Mouse (Mus musculus) left cerebral cortex, adult 11 months (tissue): Measurements from ENCODE around the gene Palm2.

Source experiments
- DNase-seq: peaks from one replicate; pipeline ENCODE4 v3.0.0; 2022; ENCODE audit warnings: low spot score

Palm2 gene

DNA sequence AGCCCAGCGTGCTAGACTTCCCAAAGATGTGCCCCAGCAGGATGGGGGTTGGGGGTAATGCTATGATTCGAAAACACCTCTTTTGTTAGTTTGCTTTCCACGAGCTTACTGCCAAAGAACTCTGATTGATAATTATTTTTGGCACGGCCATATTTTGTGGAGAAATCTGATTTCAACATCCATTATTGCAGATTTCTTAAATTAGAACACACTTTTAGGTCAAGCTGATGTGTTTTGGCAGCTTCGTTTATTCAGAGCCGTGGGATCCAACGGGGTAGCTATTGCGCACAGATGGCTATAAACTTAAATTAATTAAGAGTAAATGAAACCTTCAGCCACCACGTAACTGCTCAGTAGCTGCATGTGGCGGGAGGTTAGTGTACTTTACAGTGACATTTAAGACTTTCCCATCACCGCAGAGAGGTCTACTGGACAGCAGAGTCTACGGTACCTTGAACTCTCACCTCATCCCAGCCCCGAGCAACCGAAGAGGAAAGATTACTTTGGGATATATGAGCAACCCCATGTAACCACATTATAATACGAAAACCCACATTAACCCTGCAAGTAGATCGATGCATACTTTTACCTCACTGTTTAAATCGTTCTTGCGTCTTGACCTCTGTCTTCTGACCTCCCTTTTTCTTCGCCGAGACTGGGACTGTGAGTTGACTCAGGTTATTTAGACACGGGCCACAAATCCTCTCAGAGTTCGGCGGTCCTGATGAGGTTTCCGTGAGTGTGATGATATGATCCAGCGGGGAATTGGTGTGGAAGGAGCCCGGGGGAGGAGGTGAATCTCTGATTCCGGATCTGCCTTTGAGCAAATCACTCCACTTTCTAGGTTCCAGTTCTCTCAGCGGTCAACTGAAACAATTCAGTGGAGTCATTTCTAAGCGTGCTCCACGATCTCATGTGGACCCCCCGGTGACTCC, 80.2 kb downstream of the Palm2 start:
- DNase-seq: no peak

DNA sequence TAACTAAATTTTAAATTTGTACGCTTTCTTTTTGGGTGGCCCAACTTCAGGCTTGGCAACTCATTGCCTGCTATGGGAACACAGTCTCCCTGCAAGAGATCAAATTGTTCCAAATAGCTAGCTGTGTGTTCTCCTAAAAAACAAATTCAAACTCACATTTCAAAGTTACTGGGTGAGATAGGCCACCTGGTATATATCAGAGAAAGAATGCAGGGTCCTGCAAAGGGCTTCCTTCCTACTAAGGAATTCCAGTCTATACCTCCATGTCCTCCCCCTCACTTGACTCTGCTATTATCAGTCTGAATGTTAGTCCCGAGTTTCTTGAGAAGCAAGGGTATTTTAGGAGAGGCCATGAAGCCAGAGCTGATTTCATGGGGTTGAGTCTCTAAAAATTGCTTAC, 81.3 kb downstream of the Palm2 start:
- no peak for DNase-seq

DNA sequence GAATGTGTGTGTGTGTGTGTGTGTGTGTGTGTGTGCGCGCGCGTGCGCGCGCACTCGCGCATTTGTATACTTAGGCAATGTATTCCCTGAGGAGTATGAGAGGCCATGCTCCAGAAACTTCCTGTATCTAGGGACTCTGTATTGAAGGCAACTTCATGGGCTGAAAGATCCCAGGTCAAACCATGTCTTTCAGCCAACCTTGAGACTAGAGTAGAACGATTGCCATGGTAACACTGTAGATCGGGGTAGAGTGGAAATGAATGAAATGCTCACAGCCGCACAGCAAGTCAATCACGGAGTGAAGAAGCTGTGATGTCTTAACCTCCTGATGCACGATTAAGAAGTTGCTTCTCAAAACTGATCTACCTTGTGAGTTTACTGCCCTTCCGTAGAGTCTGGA, 89.4 kb downstream of the Palm2 start:
- no peak for DNase-seq

DNA sequence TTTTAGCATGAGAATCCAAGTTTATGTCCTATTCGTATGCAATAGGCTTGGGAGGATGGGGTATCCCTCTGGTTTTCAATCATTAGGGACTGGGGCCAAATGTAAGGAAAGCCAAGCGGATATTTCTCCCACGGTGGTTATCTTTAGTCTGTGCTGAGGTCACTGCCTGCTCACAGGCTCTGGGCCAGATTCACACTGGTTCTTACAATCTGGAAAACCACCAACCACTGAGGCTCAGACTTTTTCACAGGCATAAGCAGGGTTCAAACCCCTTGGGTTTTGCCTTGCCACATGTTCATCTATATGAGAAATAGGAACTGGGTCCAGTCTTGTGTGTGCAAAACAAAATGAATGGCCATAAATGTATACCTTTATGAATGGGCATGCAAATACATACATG, 90.4 kb downstream of the Palm2 start:
- no peak for DNase-seq

DNA sequence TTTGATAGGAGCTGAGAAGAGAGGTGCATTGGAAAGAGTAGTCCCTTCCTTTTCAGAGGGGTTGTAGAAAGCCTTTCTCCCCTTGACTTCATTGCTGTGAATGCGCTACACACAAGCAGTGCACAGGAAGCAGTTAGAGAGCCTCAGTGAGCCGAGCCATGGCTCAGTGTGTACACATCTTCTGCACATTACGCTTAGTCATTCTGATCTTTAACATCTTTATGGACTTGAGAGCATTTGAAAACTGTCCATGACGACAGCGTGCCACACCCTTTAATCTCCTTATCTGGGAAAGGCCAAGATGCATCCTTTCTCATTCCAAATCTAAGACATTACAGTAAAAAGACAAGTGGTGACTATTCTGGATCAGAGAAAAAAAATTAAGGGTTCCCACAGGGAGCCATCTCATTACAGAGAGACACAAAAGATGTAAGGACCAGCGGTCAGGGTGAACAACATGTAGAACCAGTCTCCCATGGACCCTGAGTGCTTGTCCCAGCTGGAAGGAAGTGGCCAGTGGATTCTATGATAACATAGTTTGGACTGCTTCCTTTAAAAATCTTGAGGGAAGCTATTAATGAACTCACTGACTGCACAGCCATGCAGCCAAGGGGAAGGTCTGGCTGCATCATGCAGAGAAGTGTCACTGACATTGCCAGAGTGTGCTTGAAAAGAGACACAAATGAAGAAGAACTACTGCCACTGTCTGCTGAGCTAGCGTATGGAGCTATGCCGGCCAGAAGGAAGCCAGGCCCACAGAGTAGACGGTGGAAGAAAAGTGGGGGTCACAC, 91.4 kb downstream of the Palm2 start:
- no peak for DNase-seq

DNA sequence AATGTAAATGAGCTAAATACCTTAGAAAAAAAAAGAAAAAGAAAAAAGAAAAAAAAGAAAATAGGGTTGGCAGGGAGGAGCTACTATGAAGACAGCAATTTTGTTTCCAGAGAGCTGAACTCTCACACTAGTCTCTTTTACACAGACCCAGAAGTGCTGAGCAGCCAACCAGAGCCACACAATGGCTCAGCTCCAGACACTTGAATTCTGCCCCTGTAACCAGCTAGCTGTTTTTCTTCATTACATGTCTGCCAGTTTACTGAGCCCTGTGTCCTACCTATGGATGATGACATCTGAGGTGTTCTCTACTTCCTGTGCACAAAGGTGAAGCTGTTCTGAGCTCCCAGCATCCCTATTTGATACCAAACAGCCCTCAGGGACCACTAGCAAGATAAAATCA, 94.2 kb downstream of the Palm2 start:
- no peak for DNase-seq

DNA sequence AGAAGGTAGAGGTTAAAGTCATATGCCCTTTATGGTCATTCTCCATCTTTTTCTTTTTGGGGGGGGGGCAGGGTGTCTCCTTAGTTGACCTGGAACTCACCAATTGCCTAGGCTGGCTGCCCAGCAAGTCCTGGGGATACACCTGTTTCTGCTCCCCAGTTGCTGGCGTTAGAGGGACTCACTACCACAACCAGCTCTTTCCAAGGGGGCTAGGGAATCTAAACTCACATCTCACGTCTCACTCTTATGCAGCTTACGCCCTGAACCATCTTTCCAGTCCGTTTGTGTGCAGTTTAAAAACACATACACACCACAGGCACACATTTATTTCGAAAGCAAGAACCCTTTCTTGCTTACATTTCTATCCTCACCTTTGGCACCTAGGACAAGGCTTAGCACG, 99.6 kb downstream of the Palm2 start:
- DNase-seq: no peak

DNA sequence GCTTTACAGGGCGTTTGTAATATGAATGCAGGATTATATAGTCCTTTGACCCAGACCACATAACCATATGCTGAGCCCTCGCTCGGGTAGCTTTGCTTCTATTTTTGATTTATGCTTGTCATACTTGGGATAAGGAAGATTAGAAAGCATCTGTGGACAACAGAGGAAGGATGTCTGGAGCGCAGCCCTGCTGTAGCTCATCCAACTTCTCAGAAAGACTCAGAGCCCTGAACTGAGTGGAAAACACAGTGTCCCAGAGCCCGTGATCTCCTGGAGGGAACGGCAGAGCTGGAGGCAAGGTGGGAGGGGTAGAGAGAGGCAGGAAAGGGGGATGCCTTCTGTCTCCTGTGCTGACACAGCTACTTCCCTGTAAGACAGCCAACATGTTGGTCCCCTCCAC, 100.2 kb downstream of the Palm2 start:
- no peak for DNase-seq

DNA sequence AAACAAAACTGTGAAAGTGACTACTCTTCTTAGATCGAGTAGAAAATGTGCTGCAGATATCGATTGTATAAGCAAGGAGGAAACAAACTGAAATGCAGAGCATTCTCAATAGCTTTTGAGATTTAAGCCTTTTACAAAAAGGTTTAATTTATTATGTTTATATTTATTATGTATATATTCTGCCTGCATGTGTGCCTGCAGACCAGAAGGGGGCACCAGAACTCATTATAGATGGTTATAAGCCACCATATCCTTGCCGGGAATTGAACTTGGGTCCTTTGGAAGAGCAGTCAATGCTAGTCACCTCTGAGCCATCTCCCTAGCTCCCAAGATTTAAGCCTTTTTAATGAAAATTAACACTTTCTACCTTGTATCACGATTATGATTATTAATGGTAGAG, 101.0 kb downstream of the Palm2 start:
- no peak for DNase-seq

DNA sequence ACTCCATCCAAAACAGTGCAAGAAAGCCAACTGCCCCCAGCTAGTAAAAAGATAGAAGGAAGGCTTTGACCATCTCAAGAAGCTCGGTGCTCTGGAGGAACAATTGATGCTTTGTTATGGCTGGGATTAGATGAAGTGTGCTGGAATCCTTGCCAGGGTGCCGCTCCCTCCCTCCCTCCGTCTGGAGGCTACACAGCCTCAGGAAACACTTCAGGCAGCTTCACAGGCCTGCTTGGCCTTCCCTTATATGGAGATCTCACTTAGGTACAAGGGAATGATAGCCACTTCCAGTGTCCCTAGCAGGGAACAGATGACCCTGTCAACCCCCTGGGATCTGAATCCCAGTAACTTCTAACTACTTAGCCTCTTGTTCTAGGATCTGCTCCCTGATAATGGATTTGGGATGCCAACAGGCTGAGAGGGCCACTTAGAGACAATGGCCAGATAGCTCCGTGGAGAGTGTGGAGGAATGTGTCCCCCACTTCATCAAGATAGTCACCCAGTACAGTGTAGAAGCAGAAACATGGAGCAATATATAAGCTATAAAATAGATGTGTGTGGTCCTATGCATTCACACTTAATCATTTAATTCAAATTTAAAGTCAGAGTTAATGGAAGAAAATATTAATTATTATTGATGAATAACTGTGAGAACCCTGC, 104.1 kb downstream of the Palm2 start:
- DNase-seq: no peak

DNA sequence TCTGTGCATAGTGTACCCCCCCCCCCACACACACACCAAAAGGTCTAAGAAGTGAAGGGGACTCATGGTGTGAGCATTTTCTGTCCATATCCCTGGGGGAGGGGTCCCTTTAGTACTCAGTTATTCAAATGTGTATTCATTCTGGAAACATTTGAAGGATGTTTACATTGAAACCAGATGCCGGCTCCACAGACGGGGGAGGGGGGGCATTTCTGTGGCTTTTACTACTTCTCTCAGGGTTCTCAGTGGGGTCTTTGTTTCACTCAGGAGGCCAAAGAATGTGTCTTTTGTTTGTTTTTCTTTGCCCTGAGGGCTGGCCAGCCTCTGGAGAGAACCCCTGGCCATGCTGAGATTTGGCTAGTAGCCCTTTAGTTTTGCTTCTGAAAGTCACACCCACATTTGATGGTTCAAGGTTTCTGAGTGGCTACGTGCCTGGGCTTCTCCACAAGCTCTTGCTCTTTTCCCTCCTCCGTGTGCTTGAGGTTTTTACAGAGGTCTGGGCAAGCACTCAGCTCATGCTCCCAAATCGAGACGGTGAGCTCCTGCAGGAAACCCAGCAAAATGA, 109.7 kb downstream of the Palm2 start:
- DNase-seq: no peak

DNA sequence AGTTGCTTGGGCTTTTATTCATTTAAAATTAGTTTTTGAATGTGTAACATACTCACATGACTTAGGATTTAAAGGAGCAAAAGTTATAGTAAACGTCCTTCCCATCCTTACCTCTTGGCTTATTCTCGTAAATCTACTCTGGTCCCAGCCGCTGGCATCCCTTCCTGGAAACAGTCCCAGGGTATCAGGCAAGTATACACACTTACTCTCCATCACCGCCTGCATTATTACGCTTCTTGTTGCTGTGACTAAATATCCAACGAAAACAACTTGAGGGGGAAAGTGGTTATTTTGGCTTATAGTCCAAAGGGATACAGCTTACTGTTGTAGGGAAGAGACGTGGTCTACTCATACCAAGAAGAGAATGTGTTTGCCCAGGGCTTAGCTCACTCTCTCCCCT, 113.7 kb downstream of the Palm2 start:
- DNase-seq: no peak

DNA sequence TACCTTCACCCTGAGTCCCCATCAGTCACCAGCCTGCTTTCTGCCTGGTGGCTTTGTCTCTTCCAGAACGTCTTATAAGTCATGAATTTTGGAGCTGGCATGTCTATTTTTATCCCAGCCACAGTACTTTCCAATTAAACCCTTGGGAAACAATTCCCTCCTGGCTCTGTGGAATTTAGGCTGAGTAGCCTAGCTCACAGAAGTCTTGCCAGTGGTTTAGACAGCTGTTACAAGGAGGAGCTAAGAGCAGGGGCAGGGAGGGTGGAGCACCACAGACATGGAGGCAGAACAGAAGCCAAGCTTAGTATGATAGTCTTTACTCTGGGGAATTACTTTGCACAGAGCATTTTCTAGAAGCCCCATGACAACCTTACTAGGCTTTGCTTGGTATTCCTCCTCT, 116.2 kb downstream of the Palm2 start:
- DNase-seq: no peak

DNA sequence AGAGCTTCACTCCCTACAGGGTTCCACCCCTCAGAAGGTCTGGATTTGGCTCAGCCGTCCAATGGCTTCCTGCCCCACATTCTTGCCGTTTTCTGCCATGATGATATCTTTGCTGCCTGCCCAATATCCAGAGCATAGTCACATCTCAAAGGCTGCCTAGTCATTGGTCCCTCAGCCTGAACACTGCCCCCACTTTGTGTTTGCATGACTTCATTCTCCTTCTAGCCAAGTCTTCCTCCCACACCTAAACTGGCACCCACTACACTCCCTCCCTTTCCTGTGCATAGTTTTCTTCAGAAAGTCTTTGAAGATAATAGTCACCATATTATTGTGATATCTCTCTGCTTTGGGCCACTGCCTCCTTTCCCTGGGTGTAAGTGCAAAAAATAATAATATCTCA, 123.1 kb downstream of the Palm2 start:
- DNase-seq: no peak

DNA sequence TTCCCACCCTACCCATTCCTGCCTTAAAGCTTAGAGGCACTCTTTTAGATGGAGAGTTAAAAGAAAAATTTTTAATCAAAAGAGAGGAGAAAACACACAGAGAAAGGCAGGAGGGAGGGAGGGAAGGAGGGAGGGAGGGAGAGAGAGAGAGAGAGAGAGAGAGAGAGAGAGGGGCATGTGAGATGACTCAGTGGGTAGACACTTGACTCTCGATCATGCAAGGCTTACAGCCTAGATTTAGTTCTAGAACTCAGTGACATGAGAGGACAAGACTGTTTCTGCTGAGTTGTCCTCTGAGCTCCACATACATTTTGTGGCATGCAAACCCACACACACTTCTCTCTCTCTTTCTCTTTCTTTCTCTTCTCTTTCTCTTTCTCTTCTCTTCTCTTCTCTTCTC, 125.4 kb downstream of the Palm2 start:
- DNase-seq: no peak

DNA sequence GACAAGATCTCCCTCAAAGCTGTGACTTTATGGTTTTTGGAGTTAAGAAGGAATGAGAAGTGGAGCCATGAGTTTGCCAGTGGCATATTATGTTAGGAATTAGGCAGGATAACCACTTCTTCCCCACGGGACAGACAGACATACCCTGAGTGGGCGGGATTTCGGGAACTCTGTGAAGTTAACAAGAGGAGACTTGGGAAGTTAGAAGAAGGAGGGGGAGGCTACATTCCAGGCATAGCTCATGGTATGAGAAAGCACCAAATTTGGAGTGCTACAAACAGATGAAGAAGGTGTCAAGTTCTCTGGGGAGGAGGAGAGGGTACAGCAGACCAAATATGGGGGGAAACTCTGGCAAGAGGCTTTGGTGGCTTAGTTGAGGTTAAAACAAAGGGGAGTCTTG, 126.0 kb downstream of the Palm2 start:
- no peak for DNase-seq

DNA sequence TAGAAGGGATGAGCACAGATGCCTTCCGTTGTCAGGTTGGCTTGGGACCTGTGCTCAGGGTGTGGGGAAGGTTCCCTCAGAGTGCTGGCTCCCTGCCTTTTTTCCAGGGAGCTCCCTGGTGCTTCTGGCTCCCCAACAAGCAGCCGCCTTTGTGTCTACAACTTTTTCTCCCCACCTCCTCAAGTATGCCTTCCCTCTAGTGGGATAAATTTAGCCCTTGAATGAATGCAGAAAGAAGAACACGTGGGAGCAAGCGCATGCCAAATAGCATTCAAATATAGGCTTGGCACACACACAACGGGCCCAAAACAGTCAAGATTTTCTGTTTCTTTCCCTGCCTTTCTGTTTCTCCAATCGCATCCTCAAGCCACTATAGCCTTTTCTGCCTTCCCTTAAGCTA, 127.0 kb downstream of the Palm2 start:
- peak; percentile 63 for DNase-seq

DNA sequence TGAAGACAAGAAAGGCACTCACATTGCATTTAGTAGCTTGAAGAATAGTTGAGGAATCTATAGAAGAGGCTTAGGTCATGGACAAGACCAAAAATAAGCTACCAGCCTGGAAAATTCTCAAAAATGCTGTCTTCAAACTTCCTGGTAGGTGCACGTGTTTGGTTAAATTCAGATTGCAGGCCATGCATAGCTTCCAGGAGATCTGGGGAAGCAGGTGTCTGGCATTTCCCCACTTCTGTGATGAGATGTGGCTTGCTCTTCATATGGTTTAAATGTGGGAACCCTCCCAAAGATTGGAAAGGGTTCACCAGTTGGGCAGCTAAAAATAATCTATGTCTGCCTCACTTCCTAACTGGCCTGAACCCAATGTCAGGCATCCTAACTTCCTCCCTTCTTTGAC, 131.2 kb downstream of the Palm2 start:
- no peak for DNase-seq

DNA sequence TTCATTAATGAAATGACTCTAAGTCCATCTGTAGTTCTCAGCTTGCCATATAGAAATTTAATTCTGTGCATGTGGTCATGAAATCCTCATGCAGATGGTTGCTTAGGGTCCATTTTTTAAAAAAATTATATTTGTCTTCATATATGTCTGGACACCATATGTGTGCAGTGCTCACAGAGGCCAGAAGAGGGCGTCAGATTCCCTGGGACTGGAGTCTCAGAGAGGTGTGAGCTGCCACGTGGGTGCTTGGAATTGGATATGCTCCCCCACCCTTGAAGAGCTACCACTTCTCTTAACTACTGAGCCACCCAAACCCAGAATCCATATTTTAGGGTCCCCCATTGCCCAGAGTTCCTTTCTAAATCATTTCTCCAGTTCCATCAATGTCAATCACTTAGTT, 131.8 kb downstream of the Palm2 start:
- DNase-seq: no peak

DNA sequence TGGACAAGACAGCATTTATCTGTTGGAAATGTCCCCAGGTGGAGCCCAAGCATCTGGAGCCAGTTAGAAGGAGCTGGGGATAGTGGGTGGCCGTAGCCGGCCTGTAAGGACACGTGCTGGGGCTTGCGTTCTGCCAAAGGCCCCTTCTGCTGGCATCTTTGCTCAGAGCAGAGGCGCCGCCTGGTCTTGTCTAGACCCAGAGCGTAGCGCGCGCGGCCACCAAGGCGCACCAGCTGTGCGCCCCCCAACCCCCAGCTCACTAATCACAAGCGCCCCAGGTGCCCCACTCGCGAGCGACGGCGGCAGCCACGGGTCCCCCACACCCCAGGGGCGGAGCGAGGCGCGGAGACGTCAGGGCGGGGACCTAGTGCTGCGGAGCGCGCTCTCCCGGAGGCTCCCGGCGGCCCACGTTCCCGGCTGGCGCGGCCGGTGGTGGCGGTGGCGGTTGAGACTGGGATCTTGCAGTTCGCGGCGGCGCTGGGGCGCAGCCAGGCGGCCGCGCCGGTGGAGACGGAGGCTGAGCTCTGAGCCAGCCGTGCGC, 133.7 kb downstream of the Palm2 start, which contains the start of gene Pakap:
Gene Pakap, plus strand, starts transcription at position 514 of the 541 bp plus-strand sequence.
- DNase-seq: peak; percentile 44

DNA sequence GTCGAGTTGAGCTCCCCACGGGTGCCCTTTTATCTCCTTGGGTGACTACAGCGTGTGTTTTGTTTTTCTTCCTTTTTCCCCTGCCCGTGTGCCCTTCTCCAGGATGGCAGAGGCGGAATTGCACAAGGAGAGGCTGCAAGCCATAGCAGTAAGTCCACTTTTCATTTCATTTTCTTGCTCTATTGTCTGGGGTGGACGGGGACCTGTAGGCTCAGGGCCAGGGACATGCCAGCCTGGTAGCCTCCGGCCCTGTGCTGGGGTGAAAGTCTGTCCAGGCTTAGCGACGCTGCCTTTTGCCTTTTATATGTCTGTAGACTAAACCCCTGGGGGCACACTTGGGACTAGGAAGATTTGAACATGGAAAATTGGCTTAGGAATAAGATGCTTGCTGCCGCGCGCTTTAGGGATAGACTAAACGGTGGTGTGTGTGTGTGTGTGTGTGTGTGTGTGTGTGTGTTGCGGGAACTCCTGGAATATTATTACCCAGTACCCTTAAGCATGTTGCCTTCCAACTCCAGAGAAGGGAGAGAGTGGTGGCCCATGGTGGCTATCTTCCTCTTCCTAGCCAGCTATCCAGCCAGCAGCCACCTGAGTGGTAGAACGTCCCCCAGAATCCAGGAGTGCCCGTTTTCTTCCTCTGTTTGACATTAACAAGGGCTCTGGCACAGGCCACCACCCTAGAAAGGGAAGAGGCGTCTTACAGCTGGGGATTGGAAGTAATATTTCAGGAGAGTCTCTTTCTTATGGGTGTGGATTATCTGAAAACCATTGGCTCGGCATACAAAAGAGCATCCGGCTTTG, 134.4 kb downstream of the Palm2 start:
- no peak for DNase-seq

DNA sequence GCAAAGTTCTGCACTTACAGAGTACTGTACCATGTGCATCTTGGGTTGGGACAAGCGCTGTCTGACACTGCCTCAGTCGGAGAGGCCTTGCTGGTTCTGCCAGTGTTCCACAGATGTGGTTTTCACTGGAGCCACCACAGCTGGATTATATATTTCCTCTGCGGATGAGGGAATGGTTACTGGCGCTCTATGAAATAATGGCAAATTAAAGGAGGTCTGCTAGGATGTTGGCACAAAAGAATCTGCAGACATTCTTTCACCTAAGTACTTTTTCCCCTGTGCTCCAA, 135.0 kb downstream of the Palm2 start:
- no peak for DNase-seq
